In genomic region chr15:50563611-50564010, GRCm38 (mm10) we compare ENCODE assay signal across 29 mouse cellular contexts.
DNase-seq lines count a peak whose midpoint lies in the region; ATAC-seq and TF ChIP-seq lines count a peak whose summit lies in the region.
"Had no signal": no experiment of that assay in that cellular context is flagged by ENCODE, and none has a peak within 500 bp of the region (broad histone marks: within the 10 kb centered on the region; RNA-seq: fewer than 3 reads in every experiment).

No protein-coding gene starts in this region.

- peak; percentile 60 for DNase-seq in adrenal gland, postnatal 10 days
- no peak for DNase-seq in adrenal gland, postnatal 4 days (ENCODE audit: low spot score in 2 of 2)
- peak; percentile 30 for DNase-seq in embryonic facial prominence, embryonic 14.5 days (ENCODE audit: low spot score)
- no peak for DNase-seq in embryonic facial prominence, embryonic 10.5 days (ENCODE audit: low spot score)
- peak; percentile 73 for DNase-seq in lung, embryonic 14.5 days
- no peak for DNase-seq in lung, postnatal 36 days
- DNase-seq in NIH3T3 (ENCODE audit: low read depth): peak; percentile 33
- DNase-seq: cerebellum, adult 2 months; cerebellum, postnatal 36 days; forebrain, postnatal 0 days; heart, adult 2 months; kidney, adult 8-10 months; layer of hippocampus, adult 9-11 months; retina, postnatal 1 day; right cerebral cortex, postnatal 25 days; spleen, adult 18-20 months; thymus, postnatal 14 days had no signal

- H3K4me2 ChIP-seq in embryonic facial prominence, embryonic 14.5 days (ENCODE audit: low read depth, low read length): no peak overlapping the region
- H3K4me2 ChIP-seq in lung, embryonic 14.5 days: no peak overlapping the region
- no peak overlapping the region for H3K4me2 ChIP-seq in forebrain, embryonic 16.5 days (ENCODE audit: low read length)
- H3K4me2 ChIP-seq: embryonic facial prominence, embryonic 13.5 days; heart, embryonic 12.5 days; hindbrain, embryonic 14.5 days; limb, embryonic 12.5 days; liver, embryonic 15.5 days; midbrain, embryonic 13.5 days; neural tube, embryonic 15.5 days had no signal

- H3K27me3 ChIP-seq in embryonic facial prominence, embryonic 14.5 days (replicated peaks; ENCODE audit: control insufficient read depth, insufficient read depth, low read length): no peaks in the 10 kb centered on the region
- H3K27me3 ChIP-seq in embryonic facial prominence, embryonic 10.5 days (replicated peaks; ENCODE audit: low read depth, poor library complexity, severe bottlenecking): no peaks in the 10 kb centered on the region
- H3K27me3 ChIP-seq in lung, embryonic 14.5 days (ENCODE audit: insufficient read depth, low read length): no peaks in the 10 kb centered on the region
- H3K27me3 ChIP-seq in forebrain, embryonic 16.5 days (replicated peaks; ENCODE audit: control insufficient read depth, insufficient read depth, low read length): no peaks in the 10 kb centered on the region
- H3K27me3 ChIP-seq: CH12.LX; embryonic facial prominence, embryonic 13.5 days; heart, embryonic 12.5 days; limb, embryonic 12.5 days; liver, embryonic 15.5 days; midbrain, embryonic 13.5 days; neural tube, embryonic 15.5 days had no signal

- no peaks in the 10 kb centered on the region for H3K4me1 ChIP-seq in embryonic facial prominence, embryonic 14.5 days (ENCODE audit: control insufficient read depth, insufficient read depth, low read length)
- H3K4me1 ChIP-seq in embryonic facial prominence, embryonic 10.5 days: no peaks in the 10 kb centered on the region
- no peaks in the 10 kb centered on the region for H3K4me1 ChIP-seq in lung, embryonic 14.5 days (ENCODE audit: insufficient read depth)
- H3K4me1 ChIP-seq in forebrain, embryonic 16.5 days (replicated peaks; ENCODE audit: control insufficient read depth, insufficient read depth, low read length): no peaks in the 10 kb centered on the region
- H3K4me1 ChIP-seq: embryonic facial prominence, embryonic 13.5 days; heart, embryonic 12.5 days; limb, embryonic 12.5 days; liver, embryonic 15.5 days; midbrain, embryonic 13.5 days; neural tube, embryonic 15.5 days had no signal

- WGBS in embryonic facial prominence, embryonic 14.5 days: 63% methylated on average over 3 of the region's 3 CpGs
- WGBS in embryonic facial prominence, embryonic 10.5 days: 83% methylated on average over 3 of the region's 3 CpGs
- 58% methylated on average over 3 of the region's 3 CpGs for WGBS in lung, embryonic 14.5 days
- WGBS in forebrain, embryonic 16.5 days: 67% methylated on average over 3 of the region's 3 CpGs

- no peaks in the 10 kb centered on the region for H3K9me3 ChIP-seq in embryonic facial prominence, embryonic 14.5 days (ENCODE audit: control insufficient read depth, low read length)
- H3K9me3 ChIP-seq in embryonic facial prominence, embryonic 10.5 days: no peaks in the 10 kb centered on the region
- H3K9me3 ChIP-seq in lung, embryonic 14.5 days (ENCODE audit: low read depth, low read length): no peaks in the 10 kb centered on the region
- H3K9me3 ChIP-seq in forebrain, embryonic 16.5 days (ENCODE audit: control insufficient read depth, low read length): no peaks in the 10 kb centered on the region
- H3K9me3 ChIP-seq: embryonic facial prominence, embryonic 13.5 days; heart, embryonic 12.5 days; limb, embryonic 12.5 days; liver, embryonic 15.5 days; midbrain, embryonic 13.5 days; neural tube, embryonic 15.5 days had no signal

- H3K9ac ChIP-seq in embryonic facial prominence, embryonic 14.5 days (ENCODE audit: low read depth, low read length): no peak overlapping the region
- H3K9ac ChIP-seq in lung, embryonic 14.5 days: no peak overlapping the region
- no peak overlapping the region for H3K9ac ChIP-seq in forebrain, embryonic 16.5 days (replicated peaks; ENCODE audit: low read depth, low read length)
- H3K9ac ChIP-seq: embryonic facial prominence, embryonic 13.5 days; forebrain, postnatal 0 days; heart, embryonic 12.5 days; hindbrain, embryonic 14.5 days; limb, embryonic 12.5 days; liver, embryonic 15.5 days; midbrain, embryonic 13.5 days; neural tube, embryonic 15.5 days had no signal

- H3K27ac ChIP-seq in embryonic facial prominence, embryonic 14.5 days (replicated peaks; ENCODE audit: low read depth, low read length): no peak overlapping the region
- no peak overlapping the region for H3K27ac ChIP-seq in embryonic facial prominence, embryonic 10.5 days (replicated peaks)
- H3K27ac ChIP-seq in lung, embryonic 14.5 days (ENCODE audit: low read depth): no peak overlapping the region
- H3K27ac ChIP-seq in forebrain, embryonic 16.5 days (ENCODE audit: low read length): no peak overlapping the region
- H3K27ac ChIP-seq: embryonic facial prominence, embryonic 13.5 days; heart, adult 2 months; hindbrain, embryonic 14.5 days; kidney, postnatal 0 days; limb, embryonic 12.5 days; liver, embryonic 15.5 days; macrophage; midbrain, embryonic 13.5 days; neural tube, embryonic 15.5 days had no signal

- ATAC-seq in embryonic facial prominence, embryonic 14.5 days (ENCODE audit: low read depth): no peak
- no peak for ATAC-seq in lung, embryonic 14.5 days (ENCODE audit: insufficient read depth)
- ATAC-seq in forebrain, embryonic 16.5 days: no peak
- ATAC-seq: forebrain, postnatal 0 days; midbrain, embryonic 13.5 days had no signal

- no peak for TF ChIP-seq CTCF in lung, embryonic 14.5 days (IDR thresholded peaks at IDR 0.05; ENCODE audit: low read depth)

- H3K36me3 ChIP-seq in embryonic facial prominence, embryonic 14.5 days (ENCODE audit: control insufficient read depth, insufficient read depth, low read length): no peaks in the 10 kb centered on the region
- H3K36me3 ChIP-seq in embryonic facial prominence, embryonic 10.5 days (replicated peaks): no peaks in the 10 kb centered on the region
- H3K36me3 ChIP-seq in lung, embryonic 14.5 days (ENCODE audit: insufficient read depth): no peaks in the 10 kb centered on the region
- H3K36me3 ChIP-seq in forebrain, embryonic 16.5 days (ENCODE audit: control insufficient read depth, insufficient read depth): no peaks in the 10 kb centered on the region
- H3K36me3 ChIP-seq: embryonic facial prominence, embryonic 13.5 days; heart, embryonic 12.5 days; limb, embryonic 12.5 days; liver, embryonic 15.5 days; midbrain, embryonic 13.5 days; neural tube, embryonic 15.5 days had no signal

- no peak overlapping the region for H3K4me3 ChIP-seq in embryonic facial prominence, embryonic 14.5 days (ENCODE audit: low read depth, low read length)
- H3K4me3 ChIP-seq in embryonic facial prominence, embryonic 10.5 days: no peak overlapping the region
- no peak overlapping the region for H3K4me3 ChIP-seq in lung, embryonic 14.5 days (ENCODE audit: low read depth, low read length)
- H3K4me3 ChIP-seq in forebrain, embryonic 16.5 days (replicated peaks; ENCODE audit: low read length): no peak overlapping the region
- H3K4me3 ChIP-seq: embryonic facial prominence, embryonic 13.5 days; erythroblast, embryonic 14.5 days; heart, adult 2 months; heart, embryonic 12.5 days; limb, embryonic 12.5 days; liver, embryonic 15.5 days; midbrain, embryonic 13.5 days; neural tube, embryonic 15.5 days had no signal

Comparison
In these comparisons a context has a peak if more than half of its experiments do, and no peak if none do; other contexts are left out.
1. DNase-seq: peak in adrenal gland, postnatal 10 days (single experiment), embryonic facial prominence, embryonic 14.5 days (single experiment), lung, embryonic 14.5 days (single experiment) and NIH3T3 (single experiment); none in adrenal gland, postnatal 4 days (0 of 2), embryonic facial prominence, embryonic 10.5 days (single experiment) and lung, postnatal 36 days (single experiment).